Mouse (Mus musculus) hindbrain, embryonic 16.5 days (tissue): Measurements from ENCODE around the gene Susd5. TPM values are rescaled to one million over a fixed set of nuclear protein-coding genes. Genes with fewer than 3 reads are reported as not detected.

Source experiments
- ATAC-seq: fragments of 200-750 bp; cut with Nextera tagmentation; 2 replicates; pipeline ENCODE4 v1.8.0; 2017; ENCODE audit warnings: moderate TSS enrichment, moderate library complexity
- H3K27ac ChIP-seq: fragments of 300-500 bp; sonication (generic); 2 replicates; pipeline ENCODE4 v1.5.1; 2014; ENCODE audit warnings: low read depth, mild to moderate bottlenecking, control low read depth, low read length, moderate library complexity
- H3K27me3 ChIP-seq: fragments of 300-500 bp; sonication (generic); replicated peaks from 2 replicates; pipeline ENCODE4 v1.6.1; 2014; ENCODE audit warnings: low read length; ENCODE audit not compliant: control insufficient read depth, insufficient read depth
- H3K36me3 ChIP-seq: fragments of 300-500 bp; sonication (generic); 2 replicates; pipeline ENCODE4 v1.6.1; 2014; ENCODE audit warnings: mild to moderate bottlenecking, low read length, moderate library complexity, mixed read lengths; ENCODE audit not compliant: control insufficient read depth, insufficient read depth
- H3K4me1 ChIP-seq: fragments of 300-500 bp; sonication (generic); 2 replicates; pipeline ENCODE4 v1.6.1; 2014; ENCODE audit warnings: low read depth, low read length; ENCODE audit not compliant: control insufficient read depth, insufficient read depth
- H3K4me2 ChIP-seq: fragments of 300-500 bp; sonication (generic); 2 replicates; pipeline ENCODE4 v1.6.1; 2014; ENCODE audit warnings: mild to moderate bottlenecking, low read length, control low read depth, moderate library complexity
- H3K4me3 ChIP-seq: fragments of 300-500 bp; sonication (generic); 2 replicates; pipeline ENCODE4 v1.5.1; 2014; ENCODE audit warnings: mild to moderate bottlenecking, low read length, control low read depth, moderate library complexity
- H3K9ac ChIP-seq: fragments of 300-500 bp; sonication (generic); 2 replicates; pipeline ENCODE4 v1.6.1; 2014; ENCODE audit warnings: low read depth, mild to moderate bottlenecking, control low read depth, low read length, moderate library complexity
- H3K9me3 ChIP-seq: fragments of 300-500 bp; sonication (generic); 2 replicates; pipeline ENCODE4 v1.6.1; 2014; ENCODE audit warnings: mild to moderate bottlenecking, low read length, moderate library complexity; ENCODE audit not compliant: control insufficient read depth
- whole genome bisulfite sequencing: fragments of 180-500 bp; shearing (Covaris S2); extraction: QIAGEN DNeasy Blood & Tissue Kit; methylation state at CpG from one replicate; pipeline ENCODE4 v1.1.7; 2014; 5-methylcytosine and 5-hydroxymethylcytosine counted together
- polyA plus RNA-seq: library from polyadenylated mRNA; unstranded; fragments of >200 nt; fragmentation: Nextera tagmentation; extraction: Ambion mirVana; gene quantifications from 2 replicates; pipeline ENCODE4 v1.2.1, GENCODE M21; 2015

Susd5 gene
- polyA plus RNA-seq, 1 experiment from 2014 or later: 0.84 TPM

- H3K4me1 ChIP-seq: peaks cover 11% of the 10 kb centered on the region
- peak overlapping the region; percentile 77 for H3K4me3 ChIP-seq
- H3K27me3 ChIP-seq: no peaks in the 10 kb centered on the region
- H3K9me3 ChIP-seq: no peaks in the 10 kb centered on the region
- H3K27ac ChIP-seq: no peak overlapping the region
- H3K9ac ChIP-seq: 0 out of 2 replicates have a peak overlapping the region, but pooled peaks have one; percentile 86
- no peak for ATAC-seq
- peak overlapping the region; percentile 87 for H3K4me2 ChIP-seq
- WGBS: 56% methylated on average over 9 of the region's 9 CpGs
- H3K36me3 ChIP-seq: no peaks in the 10 kb centered on the region
Observed at GRCm38 (mm10) chr9:114025182-114025581, 31.8 kb upstream of the Susd5 start.

GRCm38 (mm10) chr9:114025846-114026245, 31.1 kb upstream of the Susd5 start:
- Histone ChIP-seq H3K9me3 (no peaks in the 10 kb centered on the region), H3K27me3 (no peaks in the 10 kb centered on the region), H3K4me1 (peaks cover 11% of the 10 kb centered on the region), H3K4me3 (peak overlapping the region; percentile 77), H3K36me3 (no peaks in the 10 kb centered on the region), H3K27ac (no peak overlapping the region), H3K9ac (peak overlapping the region; percentile 86), H3K4me2 (peak overlapping the region; percentile 87)
- ATAC-seq: no peak
- 16% methylated on average over 8 of the region's 8 CpGs for whole genome bisulfite sequencing

- Histone ChIP-seq H3K4me2 (peak overlapping the region; percentile 87), H3K27me3 (no peaks in the 10 kb centered on the region), H3K9ac (peak overlapping the region; percentile 86), H3K27ac (peak overlapping the region; percentile 83), H3K9me3 (no peaks in the 10 kb centered on the region), H3K36me3 (no peaks in the 10 kb centered on the region), H3K4me1 (peaks cover 11% of the 10 kb centered on the region), H3K4me3 (peak overlapping the region; percentile 77)
- ATAC-seq: peak; percentile 97
- WGBS: under 1% methylated on average over 43 of the region's 52 CpGs
Observed at GRCm38 (mm10) chr9:114026261-114026934, 30.5 kb upstream of the Susd5 start.

GRCm38 (mm10) chr9:114040945-114041344, 16.0 kb upstream of the Susd5 start:
- Histone ChIP-seq H3K27me3 (no peaks in the 10 kb centered on the region), H3K9ac (no peak overlapping the region), H3K4me3 (no peak overlapping the region), H3K36me3 (no peaks in the 10 kb centered on the region), H3K4me2 (no peak overlapping the region), H3K27ac (no peak overlapping the region), H3K4me1 (no peaks in the 10 kb centered on the region), H3K9me3 (no peaks in the 10 kb centered on the region)
- ATAC-seq: no peak
- WGBS: 82% methylated on average over 4 of the region's 4 CpGs

GRCm38 (mm10) chr9:114042490-114042889, 14.4 kb upstream of the Susd5 start:
- ATAC-seq: peak; percentile 81
- no peak overlapping the region for H3K27ac ChIP-seq

GRCm38 (mm10) chr9:114044446-114044845, 12.5 kb upstream of the Susd5 start:
- Histone ChIP-seq H3K27ac (no peak overlapping the region), H3K4me3 (no peak overlapping the region), H3K27me3 (no peaks in the 10 kb centered on the region), H3K4me2 (no peak overlapping the region), H3K4me1 (no peaks in the 10 kb centered on the region), H3K9ac (no peak overlapping the region), H3K36me3 (no peaks in the 10 kb centered on the region), H3K9me3 (0 out of 2 replicates have a peak, but pooled peaks cover under 1% of the 10 kb centered on the region)
- no peak for ATAC-seq
- WGBS: 63% methylated on average over 3 of the region's 3 CpGs

More at GRCm38 (mm10) chr9:114042490-114042889, 14.4 kb upstream of the Susd5 start:
- no peak overlapping the region for H3K4me2 ChIP-seq
- no peak overlapping the region for H3K4me3 ChIP-seq
- no peaks in the 10 kb centered on the region for H3K27me3 ChIP-seq
- H3K9me3 ChIP-seq: no peaks in the 10 kb centered on the region
- H3K4me1 ChIP-seq: no peaks in the 10 kb centered on the region
- H3K9ac ChIP-seq: no peak overlapping the region
- H3K36me3 ChIP-seq: no peaks in the 10 kb centered on the region
- 48% methylated on average over 6 of the region's 6 CpGs for WGBS

GRCm38 (mm10) chr9:114046028-114046427, 10.9 kb upstream of the Susd5 start, which contains the start of gene Fbxl2:
TSS of gene Fbxl2 (minus strand) at chr9:114046191.
- H3K4me3 ChIP-seq: no peak within 1 kb of the TSS
- no peaks in the 10 kb centered on the region for H3K27me3 ChIP-seq
- ATAC-seq: no peak
- no peak within 1 kb of the TSS for H3K4me2 ChIP-seq
- 80% methylated on average over 10 of the region's 10 CpGs for WGBS
- no peaks in the 10 kb centered on the region for H3K4me1 ChIP-seq
- H3K27ac ChIP-seq: no peak within 1 kb of the TSS
- H3K9me3 ChIP-seq: 0 out of 2 replicates have a peak, but pooled peaks cover 3% of the 10 kb centered on the region
- H3K36me3 ChIP-seq: no peaks in the 10 kb centered on the region
- H3K9ac ChIP-seq: no peak within 1 kb of the TSS

- no peak for ATAC-seq
- H3K27ac ChIP-seq: no peak overlapping the region
- H3K4me3 ChIP-seq: no peak overlapping the region
- no peaks in the 10 kb centered on the region for H3K36me3 ChIP-seq
- H3K4me2 ChIP-seq: no peak overlapping the region
- no peaks in the 10 kb centered on the region for H3K27me3 ChIP-seq
- WGBS: 92% methylated on average over 7 of the region's 7 CpGs
- H3K9ac ChIP-seq: no peak overlapping the region
- H3K9me3 ChIP-seq: 0 out of 2 replicates have a peak, but pooled peaks cover 3% of the 10 kb centered on the region
- no peaks in the 10 kb centered on the region for H3K4me1 ChIP-seq
Observed at GRCm38 (mm10) chr9:114046676-114047075, 10.3 kb upstream of the Susd5 start.

- Histone ChIP-seq H3K9me3 (0 out of 2 replicates have a peak, but pooled peaks cover 3% of the 10 kb centered on the region), H3K27me3 (peaks cover under 1% of the 10 kb centered on the region; the same call in 1 of the 2 replicates), H3K36me3 (no peaks in the 10 kb centered on the region), H3K4me3 (no peak overlapping the region), H3K4me1 (no peaks in the 10 kb centered on the region), H3K4me2 (no peak overlapping the region), H3K27ac (no peak overlapping the region), H3K9ac (no peak overlapping the region)
- no peak for ATAC-seq
- WGBS: 85% methylated on average over 7 of the region's 7 CpGs
Observed at GRCm38 (mm10) chr9:114050106-114050505, 6.8 kb upstream of the Susd5 start.
